Mouse (Mus musculus) liver, embryonic 14.5 days (tissue): Measurements from ENCODE around the gene Gm49776. TPM values are rescaled to one million over a fixed set of nuclear protein-coding genes. Genes with fewer than 3 reads are reported as not detected.

ENCODE experiments used
- ATAC-seq: fragments of 200-750 bp; cut with Nextera tagmentation; 2 replicates; pipeline ENCODE4 v1.8.0; 2017; ENCODE audit warnings: moderate number of reproducible peaks, mild to moderate bottlenecking, moderate library complexity; ENCODE audit not compliant: insufficient read depth
- DNase-seq, 3 experiments: peaks; one replicate each; pipeline ENCODE4 v3.0.0-alpha.2; 2012 to 2013; ENCODE audit warnings: low read depth in 3 of 3, low spot score in 3 of 3
- H3K27ac ChIP-seq: fragments of 300-500 bp; sonication (generic); 2 replicates; pipeline ENCODE4 v1.5.1; 2014; ENCODE audit warnings: moderate library complexity, mild to moderate bottlenecking, control low read depth, inconsistent platforms
- H3K27me3 ChIP-seq: fragments of 300-500 bp; sonication (generic); 2 replicates; pipeline ENCODE4 v1.6.1; 2014; ENCODE audit warnings: mild to moderate bottlenecking, low read length, moderate library complexity; ENCODE audit not compliant: control insufficient read depth, insufficient read depth
- H3K36me3 ChIP-seq: fragments of 300-500 bp; sonication (generic); replicated peaks from 2 replicates; pipeline ENCODE4 v1.6.1; 2014; ENCODE audit warnings: low read depth; ENCODE audit not compliant: control insufficient read depth, insufficient read depth
- H3K4me1 ChIP-seq, 2 experiments: fragments of 200-500 bp in 1 of 2; fragments of 300-500 bp in 1 of 2; sonication (generic) in 1 of 2; replicated peaks; 2 replicates each; pipeline ENCODE4 v1.6.1; 2012 to 2014; ENCODE audit warnings: antibody characterized with exemption in 1 of 2, inconsistent platforms in 1 of 2, low read length in 1 of 2; ENCODE audit not compliant: control insufficient read depth in 2 of 2, insufficient read depth in 2 of 2
- H3K4me2 ChIP-seq: fragments of 300-500 bp; sonication (generic); 2 replicates; pipeline ENCODE4 v1.6.1; 2014; ENCODE audit warnings: low read depth, mild to moderate bottlenecking, control low read depth, moderate library complexity
- H3K4me3 ChIP-seq, 2 experiments: fragments of 200-500 bp in 1 of 2; fragments of 300-500 bp in 1 of 2; sonication (generic) in 1 of 2; 2 replicates each; pipeline ENCODE4 v1.5.1; 2012 to 2014; ENCODE audit warnings: low read depth in 2 of 2, low read length in 2 of 2, mild to moderate bottlenecking in 2 of 2, control low read depth in 1 of 2, inconsistent platforms in 1 of 2, moderate library complexity in 1 of 2; ENCODE audit not compliant: insufficient read depth in 1 of 2
- H3K9ac ChIP-seq: fragments of 300-500 bp; sonication (generic); replicated peaks from 2 replicates; pipeline ENCODE4 v1.6.1; 2014; ENCODE audit warnings: mild to moderate bottlenecking, control low read depth, moderate library complexity
- H3K9me3 ChIP-seq: fragments of 300-500 bp; sonication (generic); 2 replicates; pipeline ENCODE4 v1.6.1; 2016; ENCODE audit warnings: low read length, mixed read lengths; ENCODE audit not compliant: control insufficient read depth
- CTCF ChIP-seq: IDR thresholded peaks from 2 replicates; pipeline ENCODE4 v1.5.1; 2016; ENCODE audit warnings: antibody characterized with exemption, low read depth, control low read depth
- EP300 ChIP-seq: IDR thresholded peaks from 2 replicates; pipeline ENCODE4 v1.6.1; 2016; ENCODE audit warnings: antibody characterized with exemption, low read depth
- WGBS: fragments of 180-500 bp; shearing (Covaris S2); extraction: QIAGEN DNeasy Blood & Tissue Kit; methylation state at CpG from one replicate; pipeline ENCODE4 v1.1.7; 2014; ENCODE audit not compliant: insufficient replicate concordance; 5-methylcytosine and 5-hydroxymethylcytosine counted together
- polyA plus RNA-seq, 2 experiments: library from polyadenylated mRNA; depleted of rRNA in 1 of 2; stranded (reverse) in 1 of 2; unstranded in 1 of 2; fragments of >200 nt; fragmentation: Nextera tagmentation in 1 of 2; extraction: Ambion mirVana in 1 of 2; gene quantifications; 2 replicates each; pipeline versions ENCODE4 v1.2.1 to v1.2.3; 2012 to 2014

Gm49776 gene
- polyA plus RNA-seq, 2 experiments = 0.18 to 1.3 TPM

- TF ChIP-seq EP300 (no peak), CTCF (no peak)
- peaks cover 3 to 15% of the 10 kb centered on the region in 2 experiments; a peak in 3 of 4 replicates for H3K4me1 ChIP-seq
- no peaks in the 10 kb centered on the region for H3K9me3 ChIP-seq
- H3K4me3 ChIP-seq = peak within 1 kb of the TSS; percentile 57 to 65
- H3K9ac ChIP-seq = peak within 1 kb of the TSS; percentile 47
- WGBS = under 1% methylated on average over 74 of the region's 79 CpGs
- ATAC-seq = peak; percentile 29; the same call in 1 of the 2 replicates
- peak within 1 kb of the TSS; percentile 70 for H3K4me2 ChIP-seq
- DNase-seq = no peak
- no peak within 1 kb of the TSS for H3K27ac ChIP-seq
- H3K27me3 ChIP-seq = peaks cover 24% of the 10 kb centered on the region
- peaks cover 16% of the 10 kb centered on the region for H3K36me3 ChIP-seq
Measured at GRCm38 (mm10) chr16:18234671-18235388, 23.3 kb downstream of the Gm49776 start, which contains the start of gene Zdhhc8. Gene Zdhhc8 (minus strand): TSS chr16:18235136.

- ATAC-seq = no peak
- H3K27ac ChIP-seq = no peak overlapping the region
- H3K9ac ChIP-seq = peak overlapping the region; percentile 47
- H3K4me3 ChIP-seq = peak overlapping the region; percentile 57 to 65
- peaks cover 3 to 15% of the 10 kb centered on the region in 2 experiments; a peak in 3 of 4 replicates for H3K4me1 ChIP-seq
- H3K36me3 ChIP-seq = peaks cover 11% of the 10 kb centered on the region
- peak overlapping the region; percentile 70 for H3K4me2 ChIP-seq
- no peaks in the 10 kb centered on the region for H3K9me3 ChIP-seq
- WGBS = 17% methylated on average over 13 of the region's 13 CpGs
- DNase-seq = no peak
- peaks cover 24% of the 10 kb centered on the region for H3K27me3 ChIP-seq
- TF ChIP-seq EP300 (no peak), CTCF (no peak)
Measured at GRCm38 (mm10) chr16:18233919-18234670, 24.0 kb downstream of the Gm49776 start.

- Histone ChIP-seq H3K9ac (no peak overlapping the region), H3K27ac (no peak overlapping the region), H3K4me2 (no peak overlapping the region), H3K27me3 (peaks cover 24% of the 10 kb centered on the region), H3K4me3 (no peak overlapping the region), H3K9me3 (no peaks in the 10 kb centered on the region), H3K4me1 (peaks cover 3 to 15% of the 10 kb centered on the region in 2 experiments; a peak in 3 of 4 replicates), H3K36me3 (peaks cover 6% of the 10 kb centered on the region)
- no peak for ATAC-seq
- WGBS = 28% methylated on average over 1 of the region's 1 CpGs
- TF ChIP-seq CTCF (no peak), EP300 (no peak)
- no peak for DNase-seq
Measured at GRCm38 (mm10) chr16:18233451-18233850, 24.7 kb downstream of the Gm49776 start.

- H3K36me3 ChIP-seq = no peaks in the 10 kb centered on the region
- no peak for TF ChIP-seq EP300
- no peak for TF ChIP-seq CTCF
- no peak overlapping the region for H3K27ac ChIP-seq
- peaks cover 2 to 8% of the 10 kb centered on the region in 2 experiments; a peak in 2 of 4 replicates for H3K4me1 ChIP-seq
- DNase-seq (no peak), ATAC-seq (no peak)
- peaks cover 24% of the 10 kb centered on the region for H3K27me3 ChIP-seq
- no peak overlapping the region for H3K4me3 ChIP-seq
- 70% methylated on average over 4 of the region's 4 CpGs for WGBS
- no peaks in the 10 kb centered on the region for H3K9me3 ChIP-seq
- no peak overlapping the region for H3K9ac ChIP-seq
- H3K4me2 ChIP-seq = no peak overlapping the region
Measured at GRCm38 (mm10) chr16:18231451-18231850, 26.7 kb downstream of the Gm49776 start.

- DNase-seq (no peak), ATAC-seq (no peak)
- no peaks in the 10 kb centered on the region for H3K36me3 ChIP-seq
- no peak overlapping the region for H3K4me2 ChIP-seq
- peaks cover 0 to 6% of the 10 kb centered on the region in 2 experiments; a peak in 1 of 4 replicates for H3K4me1 ChIP-seq
- H3K27me3 ChIP-seq = peaks cover 23% of the 10 kb centered on the region
- no peaks in the 10 kb centered on the region for H3K9me3 ChIP-seq
- no peak overlapping the region for H3K9ac ChIP-seq
- TF ChIP-seq EP300 = no peak
- no peak for TF ChIP-seq CTCF
- WGBS = 64% methylated on average over 3 of the region's 3 CpGs
- no peak overlapping the region for H3K27ac ChIP-seq
- H3K4me3 ChIP-seq = no peak overlapping the region
Measured at GRCm38 (mm10) chr16:18231047-18231446, 27.1 kb downstream of the Gm49776 start.
